Mouse (Mus musculus): ENCODE measurements around the gene Cep295.

DNA sequence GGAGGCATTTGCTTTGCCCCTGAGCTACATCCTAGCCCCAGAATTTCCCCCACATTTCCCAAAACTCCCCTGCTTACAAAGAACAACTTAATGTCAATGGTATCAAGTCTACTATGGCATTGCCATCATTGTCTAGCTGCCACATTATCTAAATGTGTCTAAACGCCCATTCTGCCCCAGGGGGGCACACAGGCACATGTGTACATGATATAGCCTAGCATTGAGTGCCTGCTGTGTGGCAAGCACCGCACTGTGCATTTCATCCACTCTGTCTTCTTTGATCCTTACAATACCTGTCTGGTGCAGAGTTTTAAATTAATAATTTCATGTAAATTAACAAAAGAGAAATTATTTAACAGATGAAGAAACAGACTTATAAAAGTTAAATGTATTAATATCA is 8.7 kb upstream of the Cep295 start:
- TF ChIP-seq POLR2A (IDR thresholded peaks at IDR 0.05; ENCODE audit: insufficient read depth, low read length) = no peak
- TF ChIP-seq CTCF (IDR thresholded peaks at IDR 0.05; ENCODE audit: low read depth, low read length) = no peak
